Mouse (Mus musculus): ENCODE results near the gene Trmt10c.
"Not testable (repeated sequence)": the region's sequence is repeated elsewhere in the genome, so short reads cannot be mapped to it uniquely, and the experiment has no call there.

The Trmt10c gene

DNA sequence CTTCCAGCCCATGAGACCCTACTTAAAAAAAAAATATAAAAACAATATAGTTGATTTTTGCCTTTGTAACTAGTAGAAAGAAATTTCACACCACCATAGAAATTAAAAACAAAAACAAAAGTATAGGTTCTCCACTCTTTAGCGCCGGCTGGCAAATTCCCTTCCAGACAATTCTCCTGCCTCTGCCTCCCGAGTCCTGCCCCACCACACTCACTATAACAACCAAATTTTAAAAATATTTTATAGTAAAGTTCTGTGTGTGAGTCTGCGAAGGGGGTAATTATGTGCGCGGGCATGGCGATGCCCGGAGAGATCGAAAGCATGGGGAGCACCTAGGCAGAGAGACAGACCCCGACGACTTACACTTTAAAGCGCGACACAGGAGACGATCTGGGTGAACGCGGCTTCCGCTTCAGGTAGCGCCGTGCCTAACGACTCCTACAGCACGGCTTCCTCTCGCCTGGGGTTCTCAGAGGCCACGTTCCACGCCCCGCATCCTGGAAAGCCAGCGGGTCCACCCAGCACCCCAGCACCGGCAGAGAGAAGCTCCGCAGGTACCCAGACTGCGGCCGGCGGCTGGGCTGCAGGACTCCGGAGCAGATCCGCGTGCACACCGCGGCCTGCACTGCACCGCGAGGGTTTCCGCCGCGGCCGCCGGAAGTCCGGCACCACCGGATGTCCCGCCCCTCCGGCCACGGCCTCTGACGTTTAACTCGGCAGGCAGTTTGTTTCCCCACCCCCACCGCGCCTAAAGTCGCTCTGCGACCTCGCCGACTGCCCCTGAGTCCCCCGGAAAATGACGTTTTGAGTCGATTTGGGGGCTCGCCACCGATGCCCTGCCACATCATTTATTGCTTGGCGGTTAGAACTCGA lies at the start of gene Trmt10c:
Trmt10c (minus strand) TSS at position 682 of the 873 bp plus-strand sequence.
- DNase-seq (ENCODE audit: low spot score), result peak; percentile 64

DNA sequence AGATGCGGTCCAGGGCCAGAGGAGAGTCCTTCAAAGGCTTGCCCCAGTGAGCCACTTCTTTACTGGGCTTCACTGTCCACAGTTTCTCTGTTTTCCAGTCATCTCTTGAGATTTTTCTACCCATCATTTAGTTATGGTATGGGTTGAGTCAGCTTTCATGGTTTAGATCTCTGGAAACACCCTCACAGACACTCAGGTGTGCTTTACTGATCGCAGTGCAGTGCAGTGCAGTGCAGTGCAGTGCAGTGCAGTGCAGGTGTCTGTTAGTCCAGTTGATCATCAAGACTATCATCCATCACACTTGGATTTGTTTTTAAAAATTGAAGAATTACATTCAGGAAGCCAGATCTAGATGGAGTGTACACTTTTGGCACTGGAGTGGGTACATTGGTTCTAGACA lies 48.7 kb upstream of the Trmt10c start:
- no peak for DNase-seq (ENCODE audit: low spot score)

DNA sequence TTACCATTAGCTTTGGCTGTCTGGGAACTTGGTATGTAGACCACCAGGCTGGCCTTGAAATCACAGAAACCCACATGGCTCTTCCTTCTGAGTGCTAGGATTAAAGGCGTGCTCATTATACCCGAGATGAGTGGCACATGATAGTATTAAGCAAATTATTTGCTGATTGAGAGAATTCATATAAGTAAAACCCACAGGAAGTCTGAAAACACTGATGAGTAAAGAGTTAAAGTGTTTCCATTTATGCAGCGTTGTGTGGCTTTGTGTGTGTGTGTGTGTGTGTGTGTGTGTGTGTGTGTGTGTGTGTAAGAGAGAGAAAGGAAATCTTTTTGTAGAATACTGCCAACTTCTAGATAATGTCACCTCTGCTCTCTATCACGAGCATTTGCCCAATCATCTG lies 44.1 kb upstream of the Trmt10c start:
- no peak for DNase-seq (ENCODE audit: low spot score)

DNA sequence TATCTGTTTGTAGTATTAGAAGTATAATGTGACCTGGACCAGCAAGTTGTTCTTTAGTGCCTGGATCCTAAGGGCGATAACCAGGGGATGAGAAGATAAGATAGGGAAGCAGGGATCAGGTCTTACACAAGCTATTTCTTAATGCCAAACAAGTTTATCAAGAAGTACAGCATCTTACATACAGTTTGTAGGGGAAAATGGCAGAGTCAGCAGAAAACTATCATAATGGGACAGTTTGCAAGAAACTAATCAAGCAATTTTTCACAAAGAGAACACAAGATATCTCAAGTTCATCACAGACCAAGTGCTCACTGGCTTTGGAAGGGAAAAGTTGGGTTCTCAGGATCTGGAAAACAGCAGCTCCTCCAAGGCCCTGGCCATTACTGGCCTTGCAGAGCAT lies 41.8 kb upstream of the Trmt10c start:
- no peak for DNase-seq (ENCODE audit: low spot score)

DNA sequence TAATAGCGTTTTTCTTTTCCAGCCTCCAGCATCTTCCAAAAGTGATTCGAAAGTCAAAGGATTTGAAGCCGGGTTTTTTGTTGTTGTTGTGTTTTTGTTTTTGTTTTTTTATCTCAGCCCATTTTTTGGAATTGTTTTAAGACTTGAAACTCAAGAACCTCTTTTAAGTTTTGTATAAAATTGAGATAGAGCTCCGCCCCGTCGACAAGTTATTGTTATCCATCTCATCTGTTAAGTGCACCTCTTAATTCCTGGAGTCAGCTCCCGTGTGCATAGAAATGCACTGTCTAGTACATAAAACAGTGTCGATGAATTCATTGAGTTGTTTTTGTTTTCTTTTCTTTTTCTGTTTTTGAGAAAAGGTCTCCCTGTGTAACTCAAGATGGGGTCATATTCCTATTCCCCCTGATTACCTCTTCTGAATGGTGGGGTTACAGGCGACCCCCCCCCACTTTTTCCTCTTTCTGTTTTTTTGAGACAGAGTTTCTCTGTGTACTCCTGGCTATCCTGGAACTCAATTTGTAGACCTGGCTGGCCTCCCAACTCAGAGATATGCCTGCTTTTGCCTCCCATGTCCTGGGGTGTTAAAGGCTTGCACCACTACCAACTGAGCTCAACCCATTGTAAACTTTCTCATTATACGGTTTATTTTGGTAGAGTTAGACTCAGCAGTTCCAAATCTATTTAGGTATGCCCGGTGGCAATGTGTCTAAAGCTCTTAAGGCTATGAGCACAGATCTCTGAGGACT lies 38.7 kb upstream of the Trmt10c start:
- DNase-seq (ENCODE audit: low spot score), result no peak

- DNase-seq (ENCODE audit: low spot score), result peak; percentile 63
Measured at GRCm38 (mm10) chr16:56075222-56076111, 37.8 kb upstream of the Trmt10c start.

DNA sequence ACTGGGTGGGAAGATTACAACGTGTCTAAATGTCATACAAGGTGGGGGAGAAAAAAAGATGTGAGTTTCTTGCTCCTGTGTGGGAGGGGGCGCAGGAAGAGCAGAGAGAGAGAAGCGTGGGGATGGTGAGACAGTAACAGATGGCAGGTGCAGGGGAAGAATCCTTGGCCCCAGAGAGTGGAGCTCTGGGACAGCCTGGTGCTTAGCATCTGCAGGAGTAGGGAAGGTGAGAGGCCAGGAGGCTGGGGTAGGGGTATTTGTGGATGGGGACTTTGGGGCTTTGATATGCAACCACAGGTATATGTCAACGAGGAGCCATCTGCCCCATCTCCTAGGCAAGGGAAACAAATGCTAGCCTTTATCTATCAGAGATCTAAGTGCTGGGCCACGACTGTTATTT lies 36.9 kb upstream of the Trmt10c start:
- no peak for DNase-seq (ENCODE audit: low spot score)

DNA sequence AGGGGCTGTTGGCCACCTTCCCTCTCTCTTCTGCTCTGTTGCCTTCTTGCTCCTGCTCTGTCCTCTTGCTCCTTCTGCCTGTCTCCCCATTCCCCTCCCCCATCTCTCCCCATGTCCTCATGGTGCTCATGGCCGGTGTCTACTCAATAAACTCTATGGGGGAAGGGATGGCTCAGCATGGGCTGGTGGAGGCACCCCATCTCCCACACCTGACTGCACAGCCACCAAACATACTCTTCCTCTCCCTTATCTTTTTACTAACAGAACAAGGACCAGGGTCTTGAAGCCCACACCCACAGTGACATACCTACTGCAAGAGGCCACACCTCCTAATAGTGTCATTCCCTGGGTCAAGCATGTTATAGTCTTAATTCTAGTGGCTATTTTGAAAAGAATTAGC lies 36.5 kb upstream of the Trmt10c start:
- no peak for DNase-seq (ENCODE audit: low spot score)

- not testable (repeated sequence) for DNase-seq (ENCODE audit: low spot score)
Measured at GRCm38 (mm10) chr16:56073150-56073549, 35.5 kb upstream of the Trmt10c start.

- DNase-seq (ENCODE audit: low spot score), result no peak
Measured at GRCm38 (mm10) chr16:56072533-56072932, 34.9 kb upstream of the Trmt10c start.

DNA sequence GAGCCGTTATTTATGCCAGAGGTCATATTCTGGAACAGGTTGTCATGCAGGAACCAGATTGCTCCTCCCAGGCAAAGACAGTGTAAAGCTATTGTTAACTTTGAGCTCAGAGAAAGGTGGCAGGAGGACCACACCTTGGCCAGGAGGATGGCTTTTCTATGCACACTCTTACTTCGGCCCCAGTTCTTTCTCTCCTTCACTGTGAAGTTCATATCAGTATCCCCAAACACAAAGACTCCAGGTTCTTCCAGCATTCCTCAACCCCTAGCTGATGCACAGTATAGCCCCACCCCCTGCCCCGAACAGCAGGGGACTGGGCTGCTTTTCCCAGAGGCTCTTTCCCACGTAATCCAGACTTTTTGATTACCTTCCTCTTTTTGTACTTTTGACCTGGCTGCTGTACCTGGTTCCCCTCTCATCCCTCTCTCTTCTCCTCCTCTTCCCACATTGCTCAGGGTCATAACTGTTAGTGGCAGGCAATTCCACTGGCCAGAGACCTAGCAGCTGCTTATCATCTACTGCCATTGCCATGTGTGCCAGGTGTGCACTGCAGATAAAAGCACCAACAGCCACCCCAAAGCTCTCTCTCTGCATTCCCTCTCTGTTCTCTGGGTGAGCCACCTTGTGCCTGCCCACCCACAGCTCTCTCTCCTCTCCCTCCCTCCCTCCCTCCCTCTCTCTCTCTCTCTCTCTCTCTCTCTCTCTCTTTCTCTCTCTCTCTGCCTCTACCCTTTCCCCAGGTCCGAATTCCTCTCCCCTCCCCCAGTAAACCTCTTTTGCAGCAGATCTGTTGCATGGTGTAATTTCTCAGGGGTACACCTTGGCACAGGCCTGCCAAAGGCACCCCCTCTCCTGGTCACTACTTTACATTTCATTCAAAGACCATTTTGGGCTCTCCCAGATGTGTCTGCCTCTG lies 34.0 kb upstream of the Trmt10c start:
- DNase-seq (ENCODE audit: low spot score), result no peak

GRCm38 (mm10) chr16:56068523-56069070 lies 31.0 kb upstream of the Trmt10c start:
- DNase-seq (ENCODE audit: low spot score), result no peak

GRCm38 (mm10) chr16:56066113-56066512 lies 28.5 kb upstream of the Trmt10c start:
- no peak for DNase-seq (ENCODE audit: low spot score)

- peak; percentile 55 for DNase-seq (ENCODE audit: low spot score)
Measured at GRCm38 (mm10) chr16:56064334-56064990, 26.8 kb upstream of the Trmt10c start.

GRCm38 (mm10) chr16:56062981-56063380 lies 25.4 kb upstream of the Trmt10c start:
- no peak for DNase-seq (ENCODE audit: low spot score)

DNA sequence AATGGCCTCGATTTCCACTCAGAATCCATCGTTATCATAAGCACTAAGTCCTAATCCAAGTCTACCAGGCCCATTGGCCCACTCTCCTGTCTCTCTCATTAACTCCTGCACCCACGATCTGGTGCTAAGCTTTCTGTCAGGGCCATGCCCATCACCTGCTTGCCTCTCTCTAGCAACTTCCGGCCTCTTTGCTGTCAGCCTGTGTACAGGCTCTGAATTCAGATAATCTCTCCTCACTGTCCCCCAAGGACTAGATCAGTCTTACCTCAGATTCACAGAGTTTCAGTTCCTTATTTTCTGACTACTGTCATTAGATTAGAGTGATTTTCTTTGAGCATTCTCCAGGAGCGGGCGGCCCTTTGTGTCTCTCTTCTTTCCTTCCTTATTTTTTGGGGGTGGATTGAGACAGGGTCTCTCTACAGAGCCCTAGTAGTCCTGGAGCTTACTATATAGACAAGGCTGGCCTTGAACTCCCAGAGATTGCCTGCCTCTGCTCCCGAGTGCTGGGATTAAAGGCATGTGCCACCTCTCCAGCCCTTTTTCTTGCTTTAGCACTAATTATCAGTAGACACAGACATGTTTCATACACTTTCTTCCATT lies 24.5 kb upstream of the Trmt10c start:
- no peak for DNase-seq (ENCODE audit: low spot score)

- DNase-seq (ENCODE audit: low spot score), result no peak
Measured at GRCm38 (mm10) chr16:56058151-56058550, 20.5 kb upstream of the Trmt10c start.

- no peak for DNase-seq (ENCODE audit: low spot score)
Measured at GRCm38 (mm10) chr16:56056944-56057590, 19.4 kb upstream of the Trmt10c start.

DNA sequence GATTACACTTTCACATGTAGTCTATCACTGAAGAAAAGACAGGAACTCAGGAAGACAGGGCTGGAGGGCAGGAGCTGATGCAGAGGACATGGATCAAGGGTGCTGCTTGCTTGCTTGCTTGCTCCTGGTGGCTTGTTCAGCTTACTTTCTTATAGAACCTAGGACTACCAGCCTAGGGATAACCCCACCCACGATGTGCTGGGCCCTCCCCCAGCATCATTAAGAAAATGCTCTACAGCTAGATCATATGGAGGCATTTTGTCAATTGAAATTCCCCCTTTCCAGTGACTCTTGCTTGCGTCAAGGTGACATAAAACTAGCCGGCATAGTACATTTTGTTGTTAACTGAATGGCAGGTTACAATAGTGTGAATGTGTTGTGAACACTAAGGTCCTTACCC lies 18.3 kb upstream of the Trmt10c start:
- DNase-seq (ENCODE audit: low spot score), result no peak

All from layer of hippocampus, adult 9-10 months (tissue).